Mouse (Mus musculus) Muller cell, postnatal 12 days (primary cell): Measurements from ENCODE around the gene Il25.
"Not testable (repeated sequence)": the region's sequence is repeated elsewhere in the genome, so short reads cannot be mapped to it uniquely, and the experiment has no call there.

ENCODE experiments used
- DNase-seq: peaks from one replicate; pipeline ENCODE4 v3.0.0-alpha.2; 2015; ENCODE audit errors: inconsistent ontology term

The Il25 gene

GRCm38 (mm10) chr14:54953664-54954206 is 21.2 kb downstream of the Il25 start:
- DNase-seq, result no peak

DNA sequence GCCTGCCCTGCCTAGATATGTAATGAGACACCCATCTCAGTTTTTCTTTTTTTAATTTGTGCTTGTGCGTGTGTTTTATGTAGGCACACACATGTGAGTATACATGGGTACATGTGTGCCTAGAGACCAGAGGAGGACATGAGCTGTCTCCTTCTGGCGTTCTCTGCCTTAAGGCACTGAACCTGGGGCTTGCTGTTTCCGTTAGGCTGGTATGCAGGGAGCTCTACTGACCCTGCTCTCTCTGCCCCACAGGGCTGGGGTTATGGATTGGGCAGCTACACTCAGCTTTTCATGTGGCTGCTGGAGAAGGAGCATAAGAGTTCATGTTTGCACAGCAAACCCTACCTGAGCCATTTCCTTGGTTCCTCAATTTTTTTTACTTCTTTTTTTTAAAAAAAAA is 22.0 kb downstream of the Il25 start:
- DNase-seq, result no peak

DNA sequence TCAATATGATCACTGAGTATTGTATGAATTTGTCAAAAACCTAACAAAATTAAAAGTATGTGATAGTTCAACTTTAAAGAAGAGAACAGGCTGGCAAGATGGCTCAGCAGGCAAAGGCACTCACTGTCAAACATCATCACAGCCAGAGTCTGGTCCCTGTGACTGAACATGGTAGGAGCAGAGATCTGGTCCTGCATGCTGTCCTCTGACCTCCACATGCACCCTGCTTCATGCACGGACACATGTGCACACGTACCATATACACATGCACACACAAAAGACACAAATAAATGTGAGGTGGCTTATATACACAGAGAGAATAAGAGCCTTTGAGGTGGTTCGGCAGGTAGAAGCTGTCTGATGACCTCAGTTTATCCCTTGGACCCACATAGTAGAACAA is 23.0 kb downstream of the Il25 start:
- DNase-seq, result no peak

GRCm38 (mm10) chr14:54956533-54956932 is 24.0 kb downstream of the Il25 start:
- no peak for DNase-seq

DNA sequence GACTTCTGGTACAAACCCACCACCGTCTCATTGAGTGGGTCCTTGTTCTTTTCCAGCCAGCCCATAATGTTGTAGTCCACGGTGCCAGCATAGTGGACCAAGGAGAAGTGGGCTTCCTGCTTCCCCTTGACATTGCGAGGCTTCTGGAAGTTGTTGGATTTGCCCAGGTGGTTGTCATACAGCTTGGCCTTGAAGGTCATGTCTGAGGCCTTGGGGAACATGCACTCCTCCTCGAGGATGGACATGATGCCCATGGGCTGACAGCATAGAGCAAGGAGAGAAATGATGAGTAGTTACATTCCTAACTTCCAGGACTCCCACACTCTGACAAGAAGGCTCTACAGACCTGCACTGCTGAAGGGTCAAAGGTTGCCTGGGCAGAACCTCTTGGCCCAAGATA is 26.0 kb downstream of the Il25 start:
- no peak for DNase-seq

DNA sequence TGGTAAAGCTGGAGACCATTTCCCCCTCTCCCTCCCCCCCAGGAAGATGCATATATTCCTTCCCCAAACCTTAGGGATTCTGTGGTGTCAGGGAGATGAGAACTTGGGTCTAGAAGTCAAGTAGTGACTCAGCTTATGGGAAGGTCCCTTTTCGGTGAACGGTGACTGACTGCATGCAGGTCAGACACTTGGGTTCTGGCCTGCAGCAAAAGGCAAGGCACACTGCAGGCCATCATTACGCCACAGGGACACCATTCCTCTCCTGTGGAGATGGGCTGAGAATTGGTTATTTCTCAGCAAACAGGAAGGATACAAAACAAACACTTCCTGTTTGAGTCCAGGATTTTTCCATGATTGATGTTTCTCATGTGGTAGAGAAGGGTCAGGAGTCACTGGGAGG is 26.7 kb downstream of the Il25 start:
- no peak for DNase-seq

- DNase-seq, result not testable (repeated sequence)
Observed at GRCm38 (mm10) chr14:54959853-54960613, 27.5 kb downstream of the Il25 start.

- DNase-seq, result no peak
Observed at GRCm38 (mm10) chr14:54960769-54961168, 28.3 kb downstream of the Il25 start.

DNA sequence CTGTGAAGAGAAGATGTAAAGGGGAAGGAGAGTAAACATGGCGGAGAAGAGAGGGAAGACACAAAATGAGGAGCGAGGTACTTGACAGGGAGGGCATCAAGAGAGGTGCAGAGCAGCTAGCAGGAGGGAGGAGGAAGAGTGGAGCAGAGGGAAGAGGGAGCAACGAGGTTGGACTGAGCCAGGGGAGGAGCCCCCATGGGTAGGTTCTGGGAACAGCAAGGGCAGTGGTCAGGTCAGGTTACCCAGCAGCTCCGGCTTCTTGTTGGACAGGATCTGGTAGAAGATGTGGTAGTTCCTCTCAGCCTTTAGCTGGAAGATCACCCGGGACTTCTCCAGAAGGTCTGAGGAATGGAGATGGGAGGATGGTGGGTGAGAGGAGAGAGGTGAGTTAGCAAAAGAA is 29.0 kb downstream of the Il25 start:
- DNase-seq, result no peak

DNA sequence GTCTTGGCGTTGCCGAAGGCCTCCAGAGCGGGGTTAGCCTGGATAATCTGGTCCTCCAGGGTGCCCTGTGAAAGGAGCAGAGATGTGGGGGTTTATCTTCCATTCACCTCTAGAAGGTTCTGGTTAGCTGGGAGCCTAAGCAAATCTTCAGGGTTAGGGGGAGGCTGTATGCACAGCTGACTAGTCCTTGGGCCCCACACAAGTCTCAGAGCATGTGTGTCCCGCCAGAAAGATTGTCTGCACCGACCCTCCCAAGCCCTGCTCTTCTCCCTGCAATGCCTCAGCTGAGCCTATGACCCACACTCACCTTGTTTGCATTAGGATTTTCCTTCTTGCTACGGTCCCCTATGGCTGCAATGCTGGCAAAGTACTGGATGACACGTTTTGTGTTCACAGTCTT is 30.2 kb downstream of the Il25 start:
- no peak for DNase-seq

DNA sequence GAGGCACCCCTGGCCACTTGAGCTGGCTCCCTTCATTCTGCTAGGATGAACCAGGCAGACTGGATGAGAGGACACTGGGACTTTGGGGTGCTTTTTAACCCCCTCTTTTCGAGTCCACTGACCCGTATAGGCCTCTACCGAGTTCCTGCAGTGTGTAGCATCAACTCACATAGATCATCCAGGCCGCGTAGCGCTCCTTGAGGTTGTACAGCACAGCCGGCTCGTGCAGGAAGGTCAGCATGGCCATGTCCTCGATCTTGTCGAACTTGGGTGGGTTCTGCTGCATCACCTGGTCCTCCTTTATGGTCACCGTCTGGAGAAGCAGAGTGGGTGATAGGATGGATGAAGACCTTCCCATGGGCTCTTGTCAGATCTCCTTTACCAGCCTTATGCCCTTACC is 31.2 kb downstream of the Il25 start:
- no peak for DNase-seq

DNA sequence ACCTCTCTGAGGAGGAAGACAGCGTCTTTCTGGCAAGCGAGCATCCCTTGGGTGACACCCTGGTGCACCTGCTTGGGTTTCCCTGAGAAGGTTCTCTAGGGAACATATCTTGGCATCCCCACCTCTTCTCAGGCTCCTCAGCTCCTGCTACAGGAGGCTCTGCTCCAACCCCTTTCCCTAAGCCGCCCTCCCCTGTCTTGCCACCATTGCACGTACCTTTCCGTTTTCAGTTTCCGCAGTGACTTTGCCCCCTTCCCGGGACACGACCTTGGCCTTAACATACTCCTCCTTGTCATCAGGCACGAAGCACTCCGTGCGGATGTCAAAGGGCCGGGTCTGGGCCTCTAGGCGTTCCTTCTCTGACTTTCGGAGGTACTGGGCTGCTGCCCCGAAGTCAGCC is 32.5 kb downstream of the Il25 start:
- DNase-seq, result no peak

DNA sequence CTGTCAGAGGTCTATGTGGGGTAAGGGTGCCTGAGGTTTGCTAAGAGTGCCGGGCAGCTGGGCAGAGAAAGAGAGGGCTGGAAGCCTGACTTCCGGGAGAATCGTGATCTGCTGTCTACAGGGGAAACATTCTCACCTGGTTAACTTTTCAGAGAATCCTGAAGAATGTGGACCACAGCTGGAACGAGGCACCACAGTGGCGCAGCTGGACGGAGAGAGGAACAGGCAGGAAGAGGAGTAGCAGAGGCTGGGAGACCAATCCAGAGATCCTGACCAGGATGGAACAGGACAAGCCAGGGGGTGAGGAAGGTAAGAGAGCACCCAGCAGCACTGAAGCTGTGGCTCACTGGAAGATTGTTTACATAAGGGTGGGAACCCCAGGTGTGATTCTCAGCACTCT is 33.1 kb downstream of the Il25 start:
- DNase-seq, result no peak

- no peak for DNase-seq
Observed at GRCm38 (mm10) chr14:54966320-54966977, 34.0 kb downstream of the Il25 start, which contains the start of gene Myh6. Myh6 (minus strand) TSS chr14:54966927.

DNA sequence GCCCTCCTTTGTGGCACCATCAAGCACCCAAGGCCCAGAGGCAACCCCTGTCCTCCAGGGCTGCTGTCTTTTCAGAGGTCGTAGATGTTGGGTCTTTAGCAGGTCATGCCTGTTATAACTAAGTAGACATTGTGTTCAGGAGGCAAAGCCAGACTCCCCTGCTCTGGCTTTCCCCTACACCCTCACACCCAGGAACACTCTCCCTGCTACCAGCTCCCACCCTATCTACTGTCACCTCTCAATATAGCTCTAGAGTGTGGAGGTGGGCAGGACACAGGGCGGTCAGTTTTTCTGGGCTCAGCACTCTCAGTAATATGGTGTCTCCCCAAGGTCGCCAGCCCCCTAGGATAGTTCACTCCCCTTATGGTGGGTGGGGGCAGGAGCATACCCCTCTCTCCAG is 35.4 kb downstream of the Il25 start:
- DNase-seq, result no peak

DNA sequence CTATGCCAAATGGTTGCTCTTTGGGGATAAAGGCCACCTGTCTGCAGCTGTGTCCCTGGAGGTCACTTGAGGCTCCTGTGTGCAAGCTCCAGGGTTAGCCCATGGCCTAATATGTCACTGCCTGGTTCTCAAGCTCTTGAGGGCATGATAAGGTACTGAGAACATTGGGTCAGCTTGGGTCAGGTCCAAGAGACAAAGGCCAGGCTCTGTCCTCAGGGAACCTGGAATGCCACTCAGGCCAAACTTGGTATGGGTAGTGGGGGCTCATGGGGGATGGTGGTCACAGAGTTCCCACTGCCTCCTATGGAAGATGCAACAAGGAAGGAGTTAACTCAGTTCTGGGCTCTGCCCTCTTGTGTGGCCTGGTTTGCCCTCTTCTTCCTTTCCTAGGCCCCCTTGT is 35.8 kb downstream of the Il25 start:
- no peak for DNase-seq

GRCm38 (mm10) chr14:54972786-54973185 is 40.3 kb downstream of the Il25 start:
- DNase-seq, result not testable (repeated sequence)

DNA sequence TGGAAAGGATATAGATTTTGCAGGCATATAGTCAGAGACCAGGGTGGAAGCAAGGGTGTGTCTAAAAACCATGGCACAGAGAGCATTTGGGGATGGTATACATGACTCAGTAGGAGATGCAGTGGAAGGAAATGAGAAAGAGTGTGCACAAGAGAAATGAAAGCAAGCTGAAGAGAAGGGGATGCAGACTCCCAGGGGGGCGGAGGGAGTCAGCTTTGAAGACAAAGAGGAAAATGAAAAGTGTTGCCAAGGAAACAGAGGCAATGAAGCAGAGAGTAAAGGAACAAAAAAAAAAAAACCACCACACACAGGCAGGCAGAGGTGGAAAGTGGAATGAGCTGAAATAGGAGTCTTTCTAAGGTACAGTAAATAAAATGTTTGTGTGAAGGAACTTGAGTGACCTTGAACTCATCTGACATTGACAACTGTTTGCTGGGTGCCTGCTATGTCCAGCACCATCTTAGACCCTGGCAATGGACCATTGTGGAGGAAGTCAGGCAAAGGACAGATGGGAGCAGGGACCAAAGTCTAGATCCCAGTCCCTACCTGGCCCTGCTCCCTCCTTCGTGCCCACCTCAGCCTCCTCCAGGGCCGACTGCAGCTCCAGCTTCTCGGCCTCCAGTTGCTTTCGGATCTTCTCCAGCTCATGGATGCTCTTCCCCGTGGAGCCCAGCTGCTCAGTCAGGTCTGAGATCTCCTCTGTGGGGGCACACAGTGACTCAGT is 41.7 kb downstream of the Il25 start:
- no peak for DNase-seq

- no peak for DNase-seq
Observed at GRCm38 (mm10) chr14:54976633-54977032, 44.1 kb downstream of the Il25 start, which contains the start of gene Gm17428. Gm17428 (plus strand) TSS chr14:54976933.

GRCm38 (mm10) chr14:54978664-54979063 is 46.2 kb downstream of the Il25 start:
- DNase-seq, result no peak

DNA sequence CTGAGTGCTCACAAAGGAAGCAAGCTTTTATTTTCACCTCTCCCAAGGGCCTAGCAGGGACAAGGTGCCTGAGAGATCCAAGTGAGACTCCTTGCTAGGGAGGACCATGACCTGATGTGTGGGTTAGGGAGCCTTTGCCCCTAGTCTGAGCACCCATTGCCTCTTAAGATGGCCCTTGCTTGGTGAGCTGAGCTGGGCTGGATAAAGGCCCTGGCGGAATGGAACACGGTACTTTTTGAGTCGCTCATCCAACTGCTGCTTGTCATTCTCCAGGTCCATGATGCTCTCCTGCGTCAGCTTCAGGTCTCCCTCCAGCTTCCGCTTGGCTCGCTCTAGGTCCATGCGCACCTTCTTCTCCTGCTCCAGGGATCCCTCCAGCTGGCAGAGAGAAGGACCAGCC is 49.4 kb downstream of the Il25 start:
- no peak for DNase-seq
